ENCODE assay signal across 8 mouse cellular contexts in genomic region chr9:14277365-14277991, GRCm38 (mm10). TPM values are rescaled to one million over a fixed set of nuclear protein-coding genes. Genes with fewer than 3 reads are reported as not detected.
DNase-seq lines count a peak whose midpoint lies in the region; ATAC-seq and TF ChIP-seq lines count a peak whose summit lies in the region.

No protein-coding gene starts in this region.

- ATAC-seq in forebrain, embryonic 11.5 days (replicated peaks; ENCODE audit: low FRiP score) = no peak
- no peak for ATAC-seq in intestine, embryonic 16.5 days
- ATAC-seq in midbrain, embryonic 11.5 days (ENCODE audit: low FRiP score) = no peak

- no peaks in the 10 kb centered on the region for H3K36me3 ChIP-seq in ES-E14 (ENCODE audit: control insufficient read depth, insufficient read depth, low read length, poor library complexity, severe bottlenecking)
- no peaks in the 10 kb centered on the region for H3K36me3 ChIP-seq in forebrain, embryonic 11.5 days (ENCODE audit: control insufficient read depth, insufficient read depth, low read length)
- H3K36me3 ChIP-seq in intestine, embryonic 16.5 days (ENCODE audit: control insufficient read depth, insufficient read depth, low read length) = no peaks in the 10 kb centered on the region
- H3K36me3 ChIP-seq in midbrain, embryonic 11.5 days (ENCODE audit: control insufficient read depth, insufficient read depth, low read length) = no peaks in the 10 kb centered on the region

- peak overlapping the region in 1 of 2 experiments; percentile 73; a peak in 2 of 4 replicates for H3K4me3 ChIP-seq in ES-E14 (ENCODE audit: insufficient read depth in 1 of 2, low read depth in 1 of 2, low read length in 2 of 2, poor library complexity in 1 of 2, severe bottlenecking in 1 of 2)
- H3K4me3 ChIP-seq in forebrain, embryonic 11.5 days (ENCODE audit: low read depth, low read length) = peak overlapping the region; percentile 85
- H3K4me3 ChIP-seq in intestine, embryonic 16.5 days (ENCODE audit: low read length) = peak overlapping the region; percentile 95
- H3K4me3 ChIP-seq in midbrain, embryonic 11.5 days (ENCODE audit: low read depth, low read length) = peak overlapping the region; percentile 89

- H3K4me1 ChIP-seq in ES-E14 (ENCODE audit: control insufficient read depth in 2 of 2, insufficient read depth in 2 of 2, low read length in 2 of 2, poor library complexity in 1 of 2) = peaks cover 5% of the 10 kb centered on the region in 2 experiments; a peak in 2 of 4 replicates
- peaks cover 2% of the 10 kb centered on the region; the same call in 1 of the 2 replicates for H3K4me1 ChIP-seq in forebrain, embryonic 11.5 days (replicated peaks; ENCODE audit: control insufficient read depth, insufficient read depth, low read length)
- peaks cover 11% of the 10 kb centered on the region for H3K4me1 ChIP-seq in intestine, embryonic 16.5 days (ENCODE audit: control insufficient read depth, insufficient read depth, low read length)
- peaks cover 4% of the 10 kb centered on the region; the same call in 1 of the 2 replicates for H3K4me1 ChIP-seq in midbrain, embryonic 11.5 days (ENCODE audit: control insufficient read depth, insufficient read depth, low read length)

- 2% methylated on average over 7 of the region's 7 CpGs for WGBS in forebrain, embryonic 11.5 days
- 3% methylated on average over 7 of the region's 7 CpGs for WGBS in intestine, embryonic 16.5 days
- under 1% methylated on average over 7 of the region's 7 CpGs for WGBS in midbrain, embryonic 11.5 days

- H3K27ac ChIP-seq in ES-E14 (ENCODE audit: insufficient read depth, low read depth, low read length, poor library complexity, severe bottlenecking) = no peak overlapping the region
- peak overlapping the region; percentile 39; the same call in 1 of the 2 replicates for H3K27ac ChIP-seq in forebrain, embryonic 11.5 days (ENCODE audit: low read depth, low read length)
- 0 out of 2 replicates have a peak overlapping the region, but pooled peaks have one; percentile 7 for H3K27ac ChIP-seq in intestine, embryonic 16.5 days (ENCODE audit: low read length)
- no peak overlapping the region for H3K27ac ChIP-seq in midbrain, embryonic 11.5 days (ENCODE audit: low read depth, low read length)

- H3K9me3 ChIP-seq in ES-E14 (ENCODE audit: control insufficient read depth, insufficient read depth, low read depth, low read length) = no peaks in the 10 kb centered on the region
- no peaks in the 10 kb centered on the region for H3K9me3 ChIP-seq in forebrain, embryonic 11.5 days (ENCODE audit: control insufficient read depth, low read length)
- H3K9me3 ChIP-seq in intestine, embryonic 16.5 days (ENCODE audit: control insufficient read depth, low read length) = no peaks in the 10 kb centered on the region
- H3K9me3 ChIP-seq in midbrain, embryonic 11.5 days (ENCODE audit: control insufficient read depth, low read length) = no peaks in the 10 kb centered on the region

- H3K9ac ChIP-seq in ES-E14 (ENCODE audit: insufficient read depth, low read depth, low read length, poor library complexity, severe bottlenecking) = no peak overlapping the region
- peak overlapping the region; percentile 87 for H3K9ac ChIP-seq in forebrain, embryonic 11.5 days (ENCODE audit: low read length)
- peak overlapping the region; percentile 90; the same call in 1 of the 2 replicates for H3K9ac ChIP-seq in intestine, embryonic 16.5 days (ENCODE audit: low read depth, low read length)
- H3K9ac ChIP-seq in midbrain, embryonic 11.5 days (ENCODE audit: low read length) = peak overlapping the region; percentile 80

- DNase-seq in adrenal gland, postnatal 14 days = peak; percentile 23
- no peak for DNase-seq in adrenal gland, postnatal 4 days (ENCODE audit: low spot score in 2 of 2)
- DNase-seq in ES-E14 (ENCODE audit: low read depth, low spot score) = no peak
- DNase-seq in forebrain, embryonic 11.5 days (ENCODE audit: low spot score) = no peak
- DNase-seq in midbrain, embryonic 11.5 days (ENCODE audit: low spot score, missing footprints) = peak; percentile 94
- DNase-seq in layer of hippocampus, postnatal 25 days (ENCODE audit: extremely low spot score in 1 of 2, low spot score in 1 of 2) = no peak
- no peak for DNase-seq in natural killer cell, adult 2 months (ENCODE audit: low spot score in 2 of 2)

- in situ Hi-C loops in ES-E14 (cut with MboI; ENCODE audit: low sequenced_read_pairs in 2 of 2, unreplicated experiment in 2 of 2) = no loop called here

- H3K4me2 ChIP-seq in forebrain, embryonic 11.5 days (ENCODE audit: low read depth, low read length, severe bottlenecking) = peak overlapping the region; percentile 69
- H3K4me2 ChIP-seq in intestine, embryonic 16.5 days (ENCODE audit: low read depth, low read length) = peak overlapping the region; percentile 72
- peak overlapping the region; percentile 70 for H3K4me2 ChIP-seq in midbrain, embryonic 11.5 days

- no peaks in the 10 kb centered on the region for H3K27me3 ChIP-seq in forebrain, embryonic 11.5 days (ENCODE audit: control insufficient read depth, insufficient read depth, low read length)
- no peaks in the 10 kb centered on the region for H3K27me3 ChIP-seq in intestine, embryonic 16.5 days (replicated peaks; ENCODE audit: control insufficient read depth, insufficient read depth, low read length)
- H3K27me3 ChIP-seq in midbrain, embryonic 11.5 days (ENCODE audit: control insufficient read depth, insufficient read depth, low read length) = no peaks in the 10 kb centered on the region

TF ChIP-seq in ES-E14, 5 proteins besides CTCF, POLR2A, EP300 and RAD21:
- TF ChIP-seq MAFK (IDR thresholded peaks at IDR 0.05; ENCODE audit: insufficient read depth, low read depth, low read length) (peak; percentile 96), ZC3H11A (IDR thresholded peaks at IDR 0.05; ENCODE audit: borderline replicate concordance, low read depth, low read length) (no peak), HCFC1 (IDR thresholded peaks at IDR 0.05; ENCODE audit: borderline replicate concordance, insufficient read depth, low read length) (no peak)

RNA-seq across cellular contexts. Expression of gene Sesn3, which starts 2.6 kb away (rescaled TPM):
- 41.2 and 45.3 TPM in 2 replicates for total RNA-seq in adrenal gland, postnatal 14 days (2021)
- 10 to 100 TPM; 50.7 to 52.8 TPM for total RNA-seq in adrenal gland, postnatal 4 days (2021)
- 7.1 and 10.0 TPM in 2 replicates for total RNA-seq in ES-E14 (2012; rRNA removed)
- polyA plus RNA-seq in forebrain, embryonic 11.5 days (2014; fragmentation: Nextera tagmentation; extraction: Ambion mirVana) = 22.9 and 26.6 TPM in 2 replicates
- 10.4 and 10.6 TPM in 2 replicates for polyA plus RNA-seq in intestine, embryonic 16.5 days (2015; fragmentation: Nextera tagmentation; extraction: Ambion mirVana)
- polyA plus RNA-seq in midbrain, embryonic 11.5 days (2014; fragmentation: Nextera tagmentation; extraction: Ambion mirVana) = 15.9 and 18.7 TPM in 2 replicates
- 10 to 100 TPM; 65.0 to 67.5 TPM for total RNA-seq in layer of hippocampus, postnatal 25 days (2021)

Comparison
In these comparisons a context has a peak if more than half of its experiments do, and no peak if none do; other contexts are left out.
1. DNase-seq: peak in adrenal gland, postnatal 14 days (single experiment) and midbrain, embryonic 11.5 days (single experiment); none in adrenal gland, postnatal 4 days (0 of 2), ES-E14 (single experiment), forebrain, embryonic 11.5 days (single experiment), layer of hippocampus, postnatal 25 days (0 of 2) and natural killer cell, adult 2 months (0 of 2).
2. H3K27ac ChIP-seq: peak in forebrain, embryonic 11.5 days (single experiment) and intestine, embryonic 16.5 days (single experiment); none in ES-E14 (single experiment) and midbrain, embryonic 11.5 days (single experiment).
3. Peak in every context shown above with its lines, with median percentiles within 50 percentile points of each other: H3K4me2 ChIP-seq.